Mouse (Mus musculus) E14TG2a.4 (cell line): ENCODE results near the gene Gdf15.
A peak's percentile ranks its signal among the peaks of the same experiment; 100 is the strongest.

ENCODE experiments used
- H3K27me3 ChIP-seq: 2 replicates; pipeline ENCODE4 v1.6.1; 2014; ENCODE audit warnings: low read length, control low read depth; ENCODE audit not compliant: insufficient read depth
- H3K36me3 ChIP-seq: 2 replicates; pipeline ENCODE4 v1.6.1; 2014; ENCODE audit warnings: low read length, control low read depth; ENCODE audit not compliant: insufficient read depth
- H3K4me1 ChIP-seq: replicated peaks from 2 replicates; pipeline ENCODE4 v1.6.1; 2014; ENCODE audit warnings: low read depth, low read length, control low read depth
- H3K4me3 ChIP-seq: replicated peaks from 2 replicates; pipeline ENCODE4 v1.5.1; 2014; ENCODE audit warnings: mild to moderate bottlenecking, low read length
- H3K9me3 ChIP-seq: 2 replicates; pipeline ENCODE4 v1.6.1; 2014; ENCODE audit warnings: low read length, control low read depth
- CTCF ChIP-seq: conservative IDR thresholded peaks from 2 replicates; pipeline ENCODE4 v1.5.1; 2014; ENCODE audit warnings: low read length
- NANOG ChIP-seq: IDR thresholded peaks from 2 replicates; pipeline ENCODE4 v1.6.1; 2014; ENCODE audit warnings: borderline replicate concordance, low read length, mixed read lengths
- POU5F1 ChIP-seq: IDR thresholded peaks from 2 replicates; pipeline ENCODE4 v1.6.1; 2014; ENCODE audit warnings: low read length, borderline replicate concordance

Gene Gdf15

DNA sequence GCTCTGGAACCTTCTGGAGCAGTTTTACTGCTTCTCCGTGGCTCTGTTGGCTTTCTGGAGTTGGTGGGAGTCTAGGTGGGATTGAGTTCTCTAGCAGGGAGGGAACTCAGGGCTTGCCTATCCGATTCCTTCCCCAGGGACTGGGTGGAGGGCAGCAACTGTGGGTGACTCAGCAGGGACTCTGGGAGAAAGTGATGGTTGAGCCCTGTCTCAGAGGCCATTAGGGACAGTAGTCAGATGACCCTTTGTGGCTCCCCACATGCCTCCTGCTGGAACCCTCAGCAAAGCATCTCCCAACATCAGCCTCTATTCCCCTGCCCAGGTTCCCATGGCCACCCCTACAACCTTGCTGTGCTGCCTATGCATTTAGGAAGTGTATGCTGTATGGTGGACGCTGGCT, 10.8 kb upstream of the Gdf15 start:
- no peaks in the 10 kb centered on the region for H3K36me3 ChIP-seq
- H3K27me3 ChIP-seq, result no peaks in the 10 kb centered on the region
- no peaks in the 10 kb centered on the region for H3K9me3 ChIP-seq
- no peak overlapping the region for H3K4me3 ChIP-seq
- peaks cover 72% of the 10 kb centered on the region for H3K4me1 ChIP-seq
- TF ChIP-seq CTCF (no peak), NANOG (no peak), POU5F1 (no peak)

DNA sequence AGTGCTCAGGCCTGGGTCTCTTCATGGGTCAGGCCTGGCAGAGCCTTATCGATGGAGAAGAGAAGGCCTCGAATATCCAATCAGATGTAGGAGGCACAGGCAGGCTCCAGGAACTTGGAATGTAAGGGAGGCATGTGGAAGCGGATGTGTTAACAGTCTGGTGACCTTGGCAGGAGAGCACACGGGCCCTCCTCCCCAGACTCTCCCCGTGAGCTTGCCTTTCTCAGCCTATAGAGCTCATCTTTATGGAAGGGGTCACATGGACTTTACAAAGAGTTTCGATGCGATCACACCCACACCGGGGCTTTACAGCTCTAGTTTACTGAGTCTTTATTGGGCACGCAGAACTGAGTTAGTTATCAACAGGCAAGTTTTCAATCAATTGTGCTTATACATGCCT, 6.5 kb upstream of the Gdf15 start:
- H3K27me3 ChIP-seq, result no peaks in the 10 kb centered on the region
- H3K4me3 ChIP-seq, result peak overlapping the region; percentile 10; the same call in 1 of the 2 replicates
- H3K36me3 ChIP-seq, result no peaks in the 10 kb centered on the region
- no peaks in the 10 kb centered on the region for H3K9me3 ChIP-seq
- peaks cover 61% of the 10 kb centered on the region for H3K4me1 ChIP-seq
- TF ChIP-seq NANOG (no peak), CTCF (no peak), POU5F1 (no peak)

DNA sequence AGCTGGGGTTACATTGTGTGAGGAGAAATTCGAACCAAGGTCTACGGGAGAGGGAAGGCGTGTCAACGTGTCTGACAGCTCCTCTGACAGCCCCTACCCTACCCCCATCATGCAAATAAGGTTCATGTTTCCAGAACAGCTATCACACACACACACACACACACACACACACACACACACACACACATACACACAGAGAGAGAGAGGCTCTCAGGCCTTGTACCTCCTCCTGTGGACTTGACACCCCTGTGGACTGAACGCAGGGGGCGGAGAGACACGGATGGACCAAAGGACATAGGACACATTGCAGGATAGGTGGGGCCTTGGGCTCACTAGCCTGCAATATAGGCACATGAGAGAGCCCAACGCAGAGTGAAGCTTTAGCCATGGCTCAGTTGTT, 4.6 kb upstream of the Gdf15 start:
- no peak overlapping the region for H3K4me3 ChIP-seq
- H3K4me1 ChIP-seq, result peaks cover 71% of the 10 kb centered on the region
- no peaks in the 10 kb centered on the region for H3K9me3 ChIP-seq
- TF ChIP-seq POU5F1, result no peak
- no peak for TF ChIP-seq CTCF
- H3K36me3 ChIP-seq, result no peaks in the 10 kb centered on the region
- H3K27me3 ChIP-seq, result no peaks in the 10 kb centered on the region

DNA sequence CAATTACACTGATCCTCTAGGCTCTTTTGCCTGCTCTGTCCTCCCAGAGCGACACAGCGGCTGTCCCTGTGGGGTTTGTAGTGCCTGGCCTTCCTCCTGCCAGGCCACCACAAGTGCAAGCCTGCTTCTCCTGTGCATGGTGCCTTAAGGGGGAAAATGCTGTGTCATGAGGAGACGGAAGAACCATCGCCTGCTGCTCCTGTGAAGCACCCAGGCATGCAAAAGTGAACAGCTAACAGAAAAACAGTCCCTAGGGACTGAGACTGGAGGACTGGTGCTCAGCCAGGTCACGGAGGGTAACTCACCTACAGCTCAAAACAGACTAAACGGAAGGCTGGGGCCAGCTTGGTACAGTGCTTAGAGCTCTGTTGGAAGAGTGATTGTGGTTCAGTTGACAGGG, 3.3 kb upstream of the Gdf15 start:
- H3K4me3 ChIP-seq, result no peak overlapping the region
- peaks cover 83% of the 10 kb centered on the region for H3K4me1 ChIP-seq
- H3K27me3 ChIP-seq, result no peaks in the 10 kb centered on the region
- TF ChIP-seq CTCF, result no peak
- TF ChIP-seq POU5F1, result no peak
- no peak for TF ChIP-seq NANOG
- no peaks in the 10 kb centered on the region for H3K36me3 ChIP-seq
- no peaks in the 10 kb centered on the region for H3K9me3 ChIP-seq

DNA sequence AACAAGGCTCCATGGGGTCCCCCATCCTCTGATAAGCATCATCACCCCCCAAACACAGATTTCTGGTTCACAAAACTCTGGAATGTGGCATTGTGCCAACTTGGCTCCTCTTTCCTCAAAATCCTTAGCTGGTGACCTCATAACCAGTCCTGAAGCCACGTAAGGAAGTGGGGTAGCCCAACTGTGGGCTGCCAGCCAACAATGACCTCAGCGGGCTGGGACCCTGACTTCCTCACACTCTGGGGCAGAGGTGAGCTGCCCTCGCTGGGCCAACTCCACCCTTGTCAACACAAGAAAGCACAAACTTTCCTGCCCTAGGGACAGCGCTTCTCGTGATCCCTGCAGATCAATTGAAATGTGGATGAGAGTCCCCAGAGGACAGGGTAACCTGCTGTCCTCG, 1.8 kb upstream of the Gdf15 start:
- Histone ChIP-seq H3K27me3 (no peaks in the 10 kb centered on the region), H3K4me3 (no peak overlapping the region), H3K9me3 (no peaks in the 10 kb centered on the region), H3K4me1 (peaks cover 82% of the 10 kb centered on the region), H3K36me3 (no peaks in the 10 kb centered on the region)
- TF ChIP-seq CTCF (no peak), NANOG (no peak), POU5F1 (no peak)

DNA sequence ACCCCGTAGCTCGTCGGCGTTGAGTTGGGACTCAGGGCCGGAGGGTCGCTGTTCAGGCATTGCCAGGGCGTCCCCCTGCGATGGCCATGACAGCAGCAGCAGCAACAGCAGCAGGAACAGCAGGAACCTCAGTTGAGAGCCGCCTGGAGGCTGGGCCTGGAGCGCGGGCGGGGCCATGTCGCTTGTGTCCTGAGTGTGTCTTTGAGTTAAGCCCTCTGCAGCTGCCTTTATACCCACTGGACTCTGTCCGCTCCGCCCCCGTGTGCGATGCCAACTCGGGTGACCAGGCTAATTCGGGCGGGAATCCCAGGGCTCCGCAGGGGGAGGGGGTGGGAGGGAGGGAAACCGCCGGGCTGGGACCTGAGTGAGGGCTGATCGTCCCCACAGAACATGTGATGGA, 820 bp downstream of the Gdf15 start:
- Histone ChIP-seq H3K9me3 (no peaks in the 10 kb centered on the region), H3K27me3 (peaks cover 5% of the 10 kb centered on the region; the same call in 1 of the 2 replicates), H3K36me3 (no peaks in the 10 kb centered on the region), H3K4me3 (peak overlapping the region; percentile 76), H3K4me1 (peaks cover 58% of the 10 kb centered on the region)
- no peak for TF ChIP-seq CTCF
- no peak for TF ChIP-seq POU5F1
- no peak for TF ChIP-seq NANOG

DNA sequence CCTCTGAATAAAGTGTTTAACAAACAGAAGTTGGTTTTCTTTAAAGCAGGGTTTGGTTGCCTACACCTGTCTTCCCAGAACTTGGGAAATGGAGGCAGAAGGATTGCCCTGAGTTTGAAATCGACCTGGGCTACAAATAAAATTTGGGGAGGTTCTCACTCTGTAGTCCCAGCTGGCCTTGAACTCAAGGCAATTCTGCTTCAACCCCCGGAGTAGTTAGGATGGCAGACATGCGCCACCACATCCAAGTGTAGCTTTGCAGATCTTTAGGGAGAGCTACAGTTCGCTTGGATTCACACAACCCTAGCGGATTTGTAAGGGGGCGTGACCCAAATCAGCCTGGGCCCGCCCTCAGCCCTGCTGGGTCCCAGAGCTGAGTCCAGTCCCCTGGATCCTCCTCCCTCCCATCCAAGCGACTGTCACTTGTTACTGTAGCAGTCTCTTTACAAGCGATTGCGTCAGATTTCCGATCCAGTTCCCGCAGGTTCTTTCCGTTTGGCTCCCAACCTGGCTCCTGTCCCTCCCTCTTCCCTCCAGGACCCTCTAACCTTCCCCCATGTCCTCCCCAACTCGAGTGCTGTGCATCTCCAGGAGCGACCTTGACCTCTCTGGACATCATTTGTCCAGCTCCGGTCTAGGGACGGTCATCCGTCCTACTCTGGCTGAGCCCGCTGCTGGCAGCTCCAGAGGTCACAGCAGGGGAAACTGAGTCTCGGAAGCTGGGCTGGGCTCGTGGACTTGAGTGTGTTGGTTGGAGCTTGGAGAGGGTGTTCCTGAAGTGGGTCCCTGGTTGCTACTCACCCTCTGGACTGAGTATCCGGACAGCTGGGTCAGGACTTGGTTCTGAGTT, 1.5 kb downstream of the Gdf15 start:
- H3K36me3 ChIP-seq, result no peaks in the 10 kb centered on the region
- H3K4me1 ChIP-seq, result peaks cover 55% of the 10 kb centered on the region
- TF ChIP-seq POU5F1, result no peak
- no peak for TF ChIP-seq CTCF
- no peak for TF ChIP-seq NANOG
- H3K27me3 ChIP-seq, result peaks cover 5% of the 10 kb centered on the region; the same call in 1 of the 2 replicates
- no peaks in the 10 kb centered on the region for H3K9me3 ChIP-seq
- peak overlapping the region; percentile 76 for H3K4me3 ChIP-seq

DNA sequence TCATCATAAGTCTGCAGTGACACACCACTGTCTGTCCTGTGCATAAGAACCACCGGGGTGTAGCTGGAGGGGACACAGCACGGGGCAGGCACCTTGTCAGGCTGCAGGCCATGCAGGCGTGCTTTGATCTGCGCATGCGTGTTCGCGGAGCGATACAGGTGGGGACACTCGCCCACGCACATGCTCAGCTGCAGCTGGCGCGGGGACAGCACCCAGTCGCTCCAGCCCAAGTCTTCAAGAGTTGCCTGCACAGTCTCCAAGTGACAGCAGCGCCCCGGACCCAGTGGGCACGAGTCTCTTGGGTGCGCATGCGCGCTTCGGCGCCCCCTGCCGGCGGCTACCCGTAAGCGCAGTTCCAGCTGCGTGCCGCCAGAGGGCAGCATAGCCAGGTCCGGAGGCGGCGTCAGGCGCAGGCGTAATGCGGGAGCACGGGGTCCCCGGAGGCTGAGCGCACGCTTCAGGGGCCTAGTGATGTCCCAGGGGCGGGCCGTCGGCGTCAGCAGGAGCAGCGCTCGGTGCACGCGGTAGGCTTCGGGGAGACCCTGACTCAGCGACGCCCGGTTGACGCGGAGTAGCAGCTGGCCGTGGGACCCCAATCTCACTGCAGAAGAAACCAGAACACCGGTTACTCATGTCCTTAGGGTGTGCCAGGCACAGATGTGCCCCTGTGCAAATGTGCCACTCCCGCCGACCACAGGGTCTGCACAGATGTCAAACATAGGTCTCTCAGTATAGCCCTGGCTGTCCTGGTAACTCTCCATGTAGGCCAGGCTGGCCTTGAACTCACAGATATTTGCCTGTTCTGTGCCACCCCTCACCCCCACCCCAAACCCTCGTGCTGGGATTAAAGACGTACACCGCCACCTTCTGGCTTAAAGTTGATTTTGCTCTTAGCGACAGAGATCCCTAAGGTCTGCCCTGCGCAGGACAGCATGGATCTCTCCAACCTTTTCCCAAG, 2.4 kb downstream of the Gdf15 start:
- H3K4me3 ChIP-seq, result peak overlapping the region; percentile 76
- TF ChIP-seq CTCF, result peak; percentile 26
- TF ChIP-seq NANOG, result no peak
- H3K4me1 ChIP-seq, result peaks cover 49% of the 10 kb centered on the region
- peaks cover 5% of the 10 kb centered on the region for H3K27me3 ChIP-seq
- H3K9me3 ChIP-seq, result 0 out of 2 replicates have a peak, but pooled peaks cover under 1% of the 10 kb centered on the region
- no peaks in the 10 kb centered on the region for H3K36me3 ChIP-seq
